Mouse (Mus musculus): ENCODE data around the gene Armh3. TPM values are rescaled to one million over a fixed set of nuclear protein-coding genes. Genes with fewer than 3 reads are reported as not detected.

Armh3 gene
- polyA plus RNA-seq, 1 experiment from 2014 or later = 7.5 TPM

DNA sequence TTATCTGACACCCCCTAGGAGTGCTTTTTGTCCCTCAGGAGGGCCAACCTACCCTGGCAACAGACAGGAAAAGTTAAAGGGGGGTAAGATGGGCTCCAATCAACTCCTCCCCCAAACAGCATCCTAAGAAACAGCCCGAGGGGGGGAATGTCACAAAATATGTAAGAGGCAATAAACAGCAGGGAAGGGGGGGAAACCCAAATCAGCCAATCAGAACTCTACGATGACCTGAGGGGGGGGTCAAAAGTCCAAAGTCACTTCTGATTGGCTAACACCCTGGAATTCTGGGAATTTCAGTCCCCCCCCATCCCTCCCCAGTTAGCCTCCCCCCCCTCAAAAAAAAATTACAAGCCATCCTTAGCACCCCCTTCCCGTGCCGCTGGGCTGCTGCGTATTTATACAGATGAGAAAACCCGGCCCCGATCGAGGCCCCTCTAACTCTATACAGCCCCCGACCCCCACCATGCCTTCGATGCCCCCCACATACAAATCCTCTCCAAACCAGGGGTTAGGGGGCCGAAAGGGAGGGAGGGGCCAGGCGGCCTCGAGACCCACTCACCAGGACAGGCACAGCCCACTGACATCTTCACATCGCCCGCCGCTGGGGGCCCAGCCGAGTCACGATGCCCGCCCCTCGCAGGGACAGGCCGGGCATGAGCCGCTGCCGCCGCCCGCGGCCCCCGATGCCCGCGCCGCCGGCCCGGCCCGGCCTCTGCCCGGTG lies 46.1 kb upstream of the Armh3 start, which contains the start of gene Pprc1:
Gene Pprc1, plus strand, starts transcription at position 616 of the 722 bp plus-strand sequence.
- ATAC-seq (ENCODE audit: low FRiP score, low TSS enrichment) = no peak; the same call in 1 of the 2 replicates
- H3K4me1 ChIP-seq (replicated peaks; ENCODE audit: control insufficient read depth, insufficient read depth) = peaks cover 21% of the 10 kb centered on the region
- peak within 1 kb of the TSS; percentile 99 for H3K27ac ChIP-seq (replicated peaks)
- H3K36me3 ChIP-seq (ENCODE audit: control insufficient read depth, insufficient read depth, low read length) = no peaks in the 10 kb centered on the region
- peak within 1 kb of the TSS; percentile 66 for H3K4me2 ChIP-seq (replicated peaks; ENCODE audit: low read depth)
- no peaks in the 10 kb centered on the region for H3K27me3 ChIP-seq (ENCODE audit: control insufficient read depth, insufficient read depth, low read length)
- WGBS = 0% methylated on average over 33 of the region's 34 CpGs
- no peaks in the 10 kb centered on the region for H3K9me3 ChIP-seq (ENCODE audit: control insufficient read depth, low read length)
- peak within 1 kb of the TSS; percentile 90 for H3K4me3 ChIP-seq (ENCODE audit: low read depth, low read length)
- no peak for TF ChIP-seq CTCF (IDR thresholded peaks at IDR 0.05; ENCODE audit: low read depth)
- TF ChIP-seq EP300 (optimal IDR thresholded peaks at IDR 0.05) = no peak
- H3K9ac ChIP-seq (ENCODE audit: low read length) = peak within 1 kb of the TSS; percentile 98
- DNase-seq (ENCODE audit: low spot score) = no peak

- DNase-seq (ENCODE audit: low spot score) (no peak), ATAC-seq (ENCODE audit: low FRiP score, low TSS enrichment) (no peak)
- H3K9ac ChIP-seq (ENCODE audit: low read length) = peak overlapping the region; percentile 47; the same call in 1 of the 2 replicates
- H3K36me3 ChIP-seq (ENCODE audit: control insufficient read depth, insufficient read depth, low read length) = no peaks in the 10 kb centered on the region
- no peaks in the 10 kb centered on the region for H3K9me3 ChIP-seq (ENCODE audit: control insufficient read depth, low read length)
- 33% methylated on average over 7 of the region's 7 CpGs for WGBS
- peak overlapping the region; percentile 90 for H3K4me3 ChIP-seq (ENCODE audit: low read depth, low read length)
- peaks cover 21% of the 10 kb centered on the region for H3K4me1 ChIP-seq (replicated peaks; ENCODE audit: control insufficient read depth, insufficient read depth)
- H3K4me2 ChIP-seq (replicated peaks; ENCODE audit: low read depth) = peak overlapping the region; percentile 66
- no peaks in the 10 kb centered on the region for H3K27me3 ChIP-seq (ENCODE audit: control insufficient read depth, insufficient read depth, low read length)
- peak overlapping the region; percentile 99 for H3K27ac ChIP-seq (replicated peaks)
- TF ChIP-seq EP300 (optimal IDR thresholded peaks at IDR 0.05) (no peak), CTCF (IDR thresholded peaks at IDR 0.05; ENCODE audit: low read depth) (no peak)
These were observed 45.1 kb upstream of the Armh3 start for GRCm38 (mm10) chr19:46043380-46043779.

GRCm38 (mm10) chr19:46042476-46043011 lies 44.3 kb upstream of the Armh3 start:
- ATAC-seq (ENCODE audit: low FRiP score, low TSS enrichment) (no peak), DNase-seq (ENCODE audit: low spot score) (peak; percentile 44)
- H3K9ac ChIP-seq (ENCODE audit: low read length) = 0 out of 2 replicates have a peak overlapping the region, but pooled peaks have one; percentile 43
- no peak for TF ChIP-seq EP300 (optimal IDR thresholded peaks at IDR 0.05)
- no peak for TF ChIP-seq CTCF (IDR thresholded peaks at IDR 0.05; ENCODE audit: low read depth)
- H3K27me3 ChIP-seq (ENCODE audit: control insufficient read depth, insufficient read depth, low read length) = no peaks in the 10 kb centered on the region
- H3K27ac ChIP-seq (replicated peaks) = peak overlapping the region; percentile 99
- no peaks in the 10 kb centered on the region for H3K9me3 ChIP-seq (ENCODE audit: control insufficient read depth, low read length)
- peak overlapping the region; percentile 90 for H3K4me3 ChIP-seq (ENCODE audit: low read depth, low read length)
- H3K4me2 ChIP-seq (replicated peaks; ENCODE audit: low read depth) = peak overlapping the region; percentile 66
- 10% methylated on average over 6 of the region's 6 CpGs for WGBS
- peaks cover 23% of the 10 kb centered on the region for H3K4me1 ChIP-seq (replicated peaks; ENCODE audit: control insufficient read depth, insufficient read depth)
- H3K36me3 ChIP-seq (ENCODE audit: control insufficient read depth, insufficient read depth, low read length) = no peaks in the 10 kb centered on the region

DNA sequence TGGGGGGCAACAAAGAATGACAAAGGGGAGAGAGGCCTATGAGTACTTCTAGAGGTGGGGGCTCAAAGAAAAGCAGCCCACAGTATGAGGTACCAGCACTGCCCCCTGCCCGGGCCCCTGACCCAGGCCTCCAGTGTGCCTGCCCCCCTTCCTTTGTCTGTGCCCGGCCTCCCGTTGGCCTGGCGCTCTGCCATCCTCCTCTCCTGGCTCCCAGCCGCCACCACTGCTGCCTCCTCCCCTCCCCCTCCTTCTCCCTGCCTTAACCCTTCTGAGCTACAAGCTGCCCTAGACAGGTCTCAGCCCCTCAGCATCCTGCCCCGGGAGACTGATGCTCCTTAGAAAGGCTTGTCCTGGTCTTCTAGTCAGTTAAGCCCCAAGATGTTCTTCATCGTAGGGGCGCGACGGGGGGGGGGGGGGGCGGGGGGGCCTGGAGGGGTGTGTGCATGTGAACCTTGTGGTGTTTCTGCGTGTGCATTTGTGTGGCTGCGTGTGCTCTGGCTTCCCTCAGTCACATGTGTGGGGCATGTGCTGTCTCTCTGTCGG lies 43.7 kb upstream of the Armh3 start:
- Histone ChIP-seq H3K27ac (replicated peaks) (peak overlapping the region; percentile 99), H3K4me2 (replicated peaks; ENCODE audit: low read depth) (peak overlapping the region; percentile 66), H3K9ac (ENCODE audit: low read length) (peak overlapping the region; percentile 43), H3K4me3 (ENCODE audit: low read depth, low read length) (peak overlapping the region; percentile 90), H3K4me1 (replicated peaks; ENCODE audit: control insufficient read depth, insufficient read depth) (peaks cover 29% of the 10 kb centered on the region), H3K36me3 (ENCODE audit: control insufficient read depth, insufficient read depth, low read length) (no peaks in the 10 kb centered on the region), H3K9me3 (ENCODE audit: control insufficient read depth, low read length) (no peaks in the 10 kb centered on the region), H3K27me3 (ENCODE audit: control insufficient read depth, insufficient read depth, low read length) (no peaks in the 10 kb centered on the region)
- ATAC-seq (ENCODE audit: low FRiP score, low TSS enrichment) (0 out of 2 replicates have a peak, but pooled peaks have one; percentile 13), DNase-seq (ENCODE audit: low spot score) (peak; percentile 92)
- WGBS = 0% methylated on average over 13 of the region's 14 CpGs
- TF ChIP-seq EP300 (optimal IDR thresholded peaks at IDR 0.05) (no peak), CTCF (IDR thresholded peaks at IDR 0.05; ENCODE audit: low read depth) (no peak)

- no peaks in the 10 kb centered on the region for H3K9me3 ChIP-seq (ENCODE audit: control insufficient read depth, low read length)
- TF ChIP-seq EP300 (optimal IDR thresholded peaks at IDR 0.05) = no peak
- TF ChIP-seq CTCF (IDR thresholded peaks at IDR 0.05; ENCODE audit: low read depth) = no peak
- H3K4me2 ChIP-seq (replicated peaks; ENCODE audit: low read depth) = peak overlapping the region; percentile 66
- H3K9ac ChIP-seq (ENCODE audit: low read length) = peak overlapping the region; percentile 43
- DNase-seq (ENCODE audit: low spot score) (no peak), ATAC-seq (ENCODE audit: low FRiP score, low TSS enrichment) (no peak)
- H3K4me1 ChIP-seq (replicated peaks; ENCODE audit: control insufficient read depth, insufficient read depth) = peaks cover 28% of the 10 kb centered on the region
- 11% methylated on average over 7 of the region's 7 CpGs for WGBS
- peak overlapping the region; percentile 99 for H3K27ac ChIP-seq (replicated peaks)
- no peaks in the 10 kb centered on the region for H3K27me3 ChIP-seq (ENCODE audit: control insufficient read depth, insufficient read depth, low read length)
- H3K36me3 ChIP-seq (ENCODE audit: control insufficient read depth, insufficient read depth, low read length) = no peaks in the 10 kb centered on the region
- H3K4me3 ChIP-seq (ENCODE audit: low read depth, low read length) = peak overlapping the region; percentile 90
These were observed 43.1 kb upstream of the Armh3 start for GRCm38 (mm10) chr19:46041299-46041932.
